Mouse (Mus musculus) neutrophil, adult 5-6 weeks (primary cell): ENCODE results near the gene AU022252. TPM values are rescaled to one million over a fixed set of nuclear protein-coding genes. Genes with fewer than 3 reads are reported as not detected.

Experiments
- ATAC-seq: fragments of 151-379, 151-347 bp; 2 replicates; pipeline ENCODE4 v1.8.0; 2017; ENCODE audit warnings: mild to moderate bottlenecking, moderate TSS enrichment; ENCODE audit not compliant: insufficient number of reproducible peaks, poor library complexity, low FRiP score, severe bottlenecking; ENCODE audit errors: extremely low read depth
- total RNA-seq: library from RNA; stranded (forward); fragments of 200-1000 nt; gene quantifications from 2 replicates; pipeline ENCODE4 v1.2.3, GENCODE M21; 2017

Gene AU022252
- total RNA-seq, 1 experiment from 2014 or later, result 5.9 TPM

DNA sequence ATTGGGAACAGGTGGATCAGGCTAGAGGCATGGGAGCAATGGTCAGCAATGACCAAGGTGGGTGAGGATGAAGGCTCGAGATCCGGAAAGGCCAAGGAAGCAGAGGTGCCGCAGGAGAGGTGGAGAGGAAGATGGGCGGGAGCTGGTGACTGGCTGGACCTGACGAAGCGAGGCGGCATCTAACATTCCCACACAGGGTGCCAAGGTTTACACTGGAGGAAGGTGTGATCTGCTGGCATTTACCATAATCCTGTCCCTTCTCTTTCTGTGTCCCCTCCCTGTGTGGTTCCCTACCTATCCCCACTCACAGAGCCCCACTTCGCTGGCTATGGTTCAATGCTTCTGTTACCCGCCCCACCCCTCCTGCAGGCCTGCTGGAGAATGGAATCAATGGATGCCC, 13.4 kb upstream of the AU022252 start:
- no peak for ATAC-seq

GRCm38 (mm10) chr4:119245556-119245955, 13.0 kb upstream of the AU022252 start:
- ATAC-seq, result no peak

DNA sequence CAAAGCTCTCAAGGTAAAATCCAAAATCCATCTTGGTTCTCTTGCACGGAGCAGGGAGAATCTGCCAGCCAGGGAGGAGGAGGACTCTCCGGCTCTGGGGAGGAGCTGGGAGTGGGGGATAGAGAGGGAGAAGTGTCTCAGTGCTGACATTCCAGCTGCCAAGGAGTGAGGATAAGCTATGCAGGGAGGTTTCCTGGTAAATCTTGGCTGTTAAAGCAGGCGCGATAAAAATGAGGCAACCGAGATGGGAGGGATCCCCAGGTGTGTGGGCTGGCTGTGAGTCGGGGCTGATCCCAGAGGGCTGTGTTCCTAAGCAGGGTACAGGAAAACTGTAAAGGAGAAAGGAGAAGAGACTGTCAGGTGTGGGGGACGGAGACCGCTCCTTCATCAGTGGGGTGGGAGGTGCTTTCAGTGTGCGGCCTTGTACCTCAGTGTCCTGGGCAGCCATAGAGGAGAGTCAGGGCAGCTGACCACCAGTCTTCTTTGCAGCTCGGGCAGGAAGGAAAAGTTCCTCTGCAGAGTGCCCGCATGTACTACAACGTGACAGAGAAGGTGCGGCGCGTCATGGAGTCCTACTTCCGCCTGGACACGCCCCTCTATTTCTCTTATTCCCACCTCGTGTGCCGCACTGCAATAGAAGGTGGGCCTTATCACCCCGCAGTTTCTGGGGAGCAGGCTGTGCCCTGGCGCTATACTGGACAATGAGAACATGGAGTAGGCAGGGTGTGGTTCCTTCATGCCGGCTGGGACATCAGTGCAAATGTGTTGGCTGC, 12.1 kb upstream of the AU022252 start:
- no peak for ATAC-seq

DNA sequence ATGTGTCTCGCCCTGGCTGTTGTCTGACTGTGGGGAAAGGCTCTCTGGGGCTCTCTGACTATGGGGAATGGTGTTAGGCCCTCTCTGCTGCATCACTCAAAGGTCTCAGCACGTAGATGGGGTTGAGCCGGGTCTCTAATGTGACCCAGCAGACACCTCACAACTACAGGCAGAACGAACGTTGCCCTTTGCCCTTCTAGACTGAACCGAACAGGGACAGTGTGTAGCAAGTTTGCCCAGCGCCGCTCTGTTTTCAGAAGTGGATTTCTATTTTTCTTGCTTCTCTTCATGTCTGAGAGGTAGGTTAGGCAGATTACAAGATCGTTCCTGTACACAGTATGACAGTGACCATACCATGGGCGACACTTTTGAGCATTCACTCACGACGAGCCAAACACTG, 10.1 kb upstream of the AU022252 start:
- ATAC-seq, result no peak

DNA sequence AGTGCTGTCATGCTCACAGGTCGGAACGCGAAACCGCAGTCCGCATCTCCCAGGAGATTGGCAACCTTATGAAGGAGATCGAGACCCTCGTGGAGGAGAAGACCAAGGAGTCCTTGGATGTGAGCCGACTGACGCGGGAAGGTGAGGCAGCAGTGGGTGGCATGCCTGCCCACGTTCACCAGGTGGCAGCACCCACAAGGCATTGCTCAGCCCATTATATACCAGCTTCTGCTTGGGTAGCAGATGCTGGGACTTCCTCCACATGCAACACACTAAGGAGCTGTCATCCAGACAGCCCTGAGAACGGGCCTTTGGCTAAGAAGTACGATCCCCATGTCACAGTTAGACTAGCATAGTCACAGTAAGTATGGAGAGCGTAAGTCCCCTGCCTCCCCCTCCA, 9.2 kb upstream of the AU022252 start:
- no peak for ATAC-seq

GRCm38 (mm10) chr4:119239181-119239682, 6.7 kb upstream of the AU022252 start:
- ATAC-seq, result peak; percentile 84

DNA sequence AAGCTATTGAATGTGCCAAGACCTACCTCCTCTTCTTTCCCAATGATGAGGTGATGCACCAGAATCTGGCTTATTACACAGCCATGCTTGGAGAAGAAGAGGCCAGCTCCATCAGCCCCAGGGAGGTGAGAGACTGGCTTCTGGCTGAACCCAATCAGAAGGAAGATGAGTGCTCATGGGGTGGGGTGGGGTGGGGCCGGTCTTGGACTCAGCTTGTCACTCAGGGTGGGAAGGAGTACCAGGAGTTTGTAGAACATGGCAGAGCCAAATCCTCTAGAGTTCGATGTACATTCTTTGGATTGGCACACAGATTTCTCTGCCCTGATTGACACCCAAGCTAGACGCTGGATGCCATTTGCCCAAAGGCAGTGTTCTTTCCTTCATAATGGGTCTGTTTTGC, 6.1 kb upstream of the AU022252 start:
- ATAC-seq, result no peak

DNA sequence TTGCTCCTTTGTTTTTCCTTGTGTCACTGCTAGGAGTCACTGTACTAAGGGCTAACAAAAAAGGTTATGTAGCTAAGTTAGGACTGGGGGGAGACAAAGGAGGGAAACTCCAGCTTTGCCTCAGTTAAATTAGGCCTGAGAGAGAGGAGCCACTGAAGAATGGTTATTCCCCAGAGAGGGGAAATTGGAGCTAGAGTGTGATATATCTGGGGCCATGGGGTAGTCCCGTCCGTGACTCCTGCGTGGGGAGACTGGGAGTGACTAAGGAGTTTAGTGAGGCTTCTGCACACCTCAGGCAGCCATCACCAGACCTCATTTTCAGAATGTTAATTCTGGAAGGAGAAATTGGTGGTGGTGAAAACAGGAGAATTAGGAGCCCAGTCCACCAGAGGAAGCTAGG, 1.8 kb upstream of the AU022252 start:
- ATAC-seq, result no peak

DNA sequence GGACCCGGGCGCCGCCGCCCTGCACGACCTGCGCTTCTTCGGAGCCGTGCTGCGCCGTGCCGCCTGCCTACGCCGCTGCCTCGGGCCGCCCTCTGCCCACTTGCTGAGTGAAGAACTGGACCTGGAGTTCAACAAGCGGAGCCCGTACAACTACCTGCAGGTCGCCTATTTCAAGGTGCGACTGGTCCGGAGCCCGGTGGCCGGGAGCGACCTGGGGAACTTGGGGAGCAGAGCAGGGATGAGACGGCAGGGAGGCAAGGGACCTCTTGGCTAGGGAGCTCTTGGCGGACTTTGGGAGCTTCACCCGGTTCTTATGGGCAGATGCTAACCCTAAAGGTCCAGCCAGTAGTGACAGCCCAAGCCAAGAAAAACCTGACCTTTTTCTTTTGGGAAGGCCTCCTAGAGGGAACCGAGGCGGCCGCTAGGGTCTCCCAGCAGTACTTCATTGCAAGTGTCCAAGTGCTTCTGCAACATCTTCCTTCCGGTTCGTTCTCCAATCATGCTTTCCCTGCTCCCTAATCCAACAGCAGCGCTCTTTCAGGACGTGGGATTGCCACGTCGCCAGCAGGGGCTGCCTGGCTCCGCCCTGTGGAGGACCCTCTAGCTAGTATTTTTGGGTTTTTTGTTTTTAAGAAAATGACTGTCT, 867 bp upstream of the AU022252 start:
- no peak for ATAC-seq

- no peak for ATAC-seq
Observed at GRCm38 (mm10) chr4:119226751-119227150, 5.8 kb downstream of the AU022252 start.

DNA sequence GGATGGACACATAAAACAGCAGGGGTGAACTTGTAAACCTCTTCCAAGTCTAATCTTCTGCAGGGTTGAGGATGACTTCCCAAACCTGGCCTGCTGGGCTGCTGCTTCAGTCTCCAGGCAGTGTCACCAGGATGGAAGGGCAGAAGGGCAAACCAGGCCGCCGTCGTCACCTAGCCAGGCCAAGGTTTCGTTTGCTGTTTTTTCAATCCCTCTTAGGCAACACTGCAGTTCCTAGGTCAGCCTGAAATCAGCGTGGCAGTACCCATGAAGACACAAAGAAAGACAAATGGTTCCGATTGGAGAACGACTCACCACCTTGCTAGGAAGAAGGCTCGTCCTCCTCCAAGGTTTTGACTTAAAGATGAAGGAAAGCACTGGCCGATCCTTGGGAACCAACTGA, 6.8 kb downstream of the AU022252 start:
- ATAC-seq, result no peak

DNA sequence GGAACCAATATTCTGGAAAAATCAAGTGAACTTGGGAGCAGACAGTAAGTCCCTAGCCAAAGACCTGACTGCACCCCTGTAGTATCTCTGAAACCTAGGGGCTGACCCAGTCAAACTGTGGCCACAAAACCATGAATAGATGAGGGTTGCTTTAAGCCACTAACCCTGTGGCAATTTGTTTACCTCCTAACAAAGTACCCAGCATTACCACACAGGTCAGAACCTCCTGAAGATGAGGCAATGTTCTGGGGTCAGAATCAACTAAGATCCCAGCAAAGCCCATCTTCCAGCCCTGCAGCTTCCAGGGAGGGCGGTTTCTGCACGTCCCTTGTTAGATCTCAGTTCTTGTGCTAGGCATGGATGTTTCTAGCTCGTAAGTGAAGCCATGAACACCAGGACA, 8.0 kb downstream of the AU022252 start:
- ATAC-seq, result no peak

- peak; percentile 58; the same call in 1 of the 2 replicates for ATAC-seq
Observed at GRCm38 (mm10) chr4:119223696-119224095, 8.8 kb downstream of the AU022252 start.

GRCm38 (mm10) chr4:119218169-119218568, 14.3 kb downstream of the AU022252 start, which contains the start of gene Tmem269:
Gene Tmem269 (minus strand): TSS chr4:119218217.
- no peak for ATAC-seq

GRCm38 (mm10) chr4:119216667-119217066, 15.8 kb downstream of the AU022252 start:
- ATAC-seq, result no peak

GRCm38 (mm10) chr4:119204672-119205071, 27.8 kb downstream of the AU022252 start:
- ATAC-seq, result peak; percentile 61

DNA sequence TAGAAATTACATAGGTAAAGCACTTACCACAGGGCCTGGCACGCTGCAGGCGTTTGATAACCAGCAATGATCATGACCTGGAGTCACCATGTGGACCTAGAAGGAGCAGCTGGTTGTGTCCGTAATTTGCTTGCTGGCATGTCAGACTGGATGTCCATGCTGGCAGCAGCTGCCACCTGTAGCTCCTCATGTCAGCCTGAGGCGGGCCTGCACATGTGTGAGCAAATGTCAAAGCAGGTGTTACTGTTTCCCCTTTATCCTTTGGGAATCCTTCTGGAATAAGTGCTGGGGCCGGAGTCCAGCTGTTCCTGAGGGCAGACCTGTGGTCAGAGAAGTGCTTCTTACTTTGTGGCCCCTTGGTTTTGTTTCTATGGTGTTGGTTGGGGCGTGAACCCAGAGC, 34.4 kb downstream of the AU022252 start:
- no peak for ATAC-seq

DNA sequence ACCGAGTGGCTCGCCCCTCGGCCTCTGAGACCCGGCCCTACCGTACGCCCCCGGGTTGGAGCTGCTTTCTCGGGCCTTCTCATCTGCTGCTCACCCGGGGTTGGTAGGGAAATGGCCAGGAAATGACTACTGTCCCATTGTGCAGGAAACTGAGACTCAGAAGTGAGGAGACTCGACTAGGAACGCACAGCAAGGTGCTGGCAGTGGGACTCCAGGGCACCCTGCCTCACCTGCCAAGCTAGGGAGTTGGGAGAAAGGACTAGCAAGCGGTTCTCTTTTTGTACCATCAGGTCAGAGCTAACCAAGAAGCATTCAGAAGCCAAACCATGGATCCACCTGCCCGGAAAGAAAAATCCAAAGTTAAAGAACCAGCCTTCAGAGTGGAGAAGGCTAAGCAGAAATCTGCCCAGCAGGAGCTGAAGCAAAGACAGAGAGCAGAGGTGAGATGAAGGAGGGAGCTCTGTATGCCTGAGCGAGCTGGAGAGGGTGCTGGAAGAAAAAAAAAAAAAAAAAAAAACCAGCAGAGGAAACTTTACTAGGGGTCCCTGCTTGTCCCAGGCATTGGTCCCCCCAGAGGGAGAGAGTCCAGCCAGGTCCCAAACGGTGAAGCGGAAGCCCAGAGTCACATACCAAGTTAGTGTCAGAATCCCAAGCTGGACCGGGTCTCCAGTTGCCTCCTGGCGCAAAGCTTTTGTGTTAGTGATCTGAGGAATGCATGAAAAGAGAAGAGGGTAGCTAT, 36.8 kb downstream of the AU022252 start:
- no peak; the same call in 1 of the 2 replicates for ATAC-seq

DNA sequence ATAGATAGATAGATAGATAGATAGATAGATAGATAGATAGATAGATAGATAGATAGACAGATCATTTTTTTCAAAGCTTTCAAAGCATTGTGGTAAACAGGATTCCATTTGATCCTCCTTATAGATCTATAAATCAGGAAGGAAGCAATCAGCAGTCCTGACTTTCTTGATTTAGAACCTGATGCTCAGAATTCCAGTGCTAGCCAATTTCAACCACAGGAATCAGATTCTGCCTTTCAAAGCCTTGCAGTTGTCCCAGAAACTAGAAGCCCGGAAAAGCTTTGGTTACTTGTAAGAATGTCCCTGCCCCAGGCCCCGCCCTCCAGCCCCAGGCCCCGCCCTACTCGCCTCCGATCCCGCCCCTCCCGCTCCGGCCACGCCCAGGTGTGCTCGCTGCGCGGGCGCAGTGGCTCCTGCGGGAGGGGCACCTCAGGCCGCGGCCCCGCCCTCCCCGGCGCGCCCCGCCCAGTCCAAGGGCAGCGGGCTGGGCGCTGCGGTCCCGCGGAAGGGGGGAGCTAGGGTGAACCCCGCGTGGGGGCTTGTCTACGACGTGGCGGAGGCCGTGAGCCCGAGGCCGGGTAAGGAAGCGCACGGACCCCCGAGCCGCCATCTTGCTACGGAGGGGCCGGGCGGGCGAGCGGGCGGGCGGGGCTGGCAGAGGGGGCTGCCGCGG, 37.5 kb downstream of the AU022252 start, which contains the start of gene Svbp:
TSS of gene Svbp (plus strand) at position 398 of the 673 bp plus-strand sequence.
- peak; percentile 82 for ATAC-seq
